Mouse (Mus musculus) heart, postnatal 0 days (tissue): Measurements from ENCODE around the gene Rpl23. TPM values are rescaled to one million over a fixed set of nuclear protein-coding genes. Genes with fewer than 3 reads are reported as not detected.
A peak's percentile ranks its signal among the peaks of the same experiment; 100 is the strongest.

Experiments used
- ATAC-seq: fragments of 200-750 bp; cut with Nextera tagmentation; 2 replicates; pipeline ENCODE4 v1.8.0; 2017; ENCODE audit warnings: low read depth, moderate number of reproducible peaks, moderate library complexity; ENCODE audit not compliant: insufficient read depth
- DNase-seq: peaks from one replicate; pipeline ENCODE4 v3.0.0-alpha.2; 2016; ENCODE audit warnings: low spot score
- H3K27ac ChIP-seq: fragments of 300-500 bp; sonication (generic); 2 replicates; pipeline ENCODE4 v1.5.1; 2014; ENCODE audit warnings: low read depth, mild to moderate bottlenecking
- H3K27me3 ChIP-seq: fragments of 300-500 bp; sonication (generic); 2 replicates; pipeline ENCODE4 v1.6.1; 2014; ENCODE audit warnings: low read length, mixed read lengths; ENCODE audit not compliant: control insufficient read depth, insufficient read depth
- H3K36me3 ChIP-seq: fragments of 300-500 bp; sonication (generic); replicated peaks from 2 replicates; pipeline ENCODE4 v1.6.1; 2014; ENCODE audit warnings: low read length, mixed read lengths; ENCODE audit not compliant: control insufficient read depth, insufficient read depth
- H3K4me1 ChIP-seq: fragments of 300-500 bp; sonication (generic); 2 replicates; pipeline ENCODE4 v1.6.1; 2014; ENCODE audit warnings: antibody characterized with exemption; ENCODE audit not compliant: control insufficient read depth, insufficient read depth
- H3K4me2 ChIP-seq: fragments of 300-500 bp; sonication (generic); 2 replicates; pipeline ENCODE4 v1.6.1; 2014; ENCODE audit warnings: low read depth, mild to moderate bottlenecking, low read length, moderate library complexity
- H3K4me3 ChIP-seq: fragments of 300-500 bp; sonication (generic); 2 replicates; pipeline ENCODE4 v1.5.1; 2014; ENCODE audit warnings: low read depth, low read length
- H3K9ac ChIP-seq: fragments of 300-500 bp; sonication (generic); replicated peaks from 2 replicates; pipeline ENCODE4 v1.6.1; 2014; ENCODE audit warnings: low read depth, low read length, mixed read lengths
- H3K9me3 ChIP-seq: fragments of 300-500 bp; sonication (generic); replicated peaks from 2 replicates; pipeline ENCODE4 v1.6.1; 2016; ENCODE audit warnings: low read length; ENCODE audit not compliant: control insufficient read depth
- CTCF ChIP-seq: IDR thresholded peaks from 2 replicates; pipeline ENCODE4 v1.5.1; 2016; ENCODE audit warnings: antibody characterized with exemption, control low read depth, low read depth
- EP300 ChIP-seq: IDR thresholded peaks from 2 replicates; pipeline ENCODE4 v1.6.1; 2016; ENCODE audit warnings: antibody characterized with exemption, low read depth
- WGBS: fragments of 180-500 bp; shearing (Covaris S2); extraction: QIAGEN DNeasy Blood & Tissue Kit; methylation state at CpG from one replicate; pipeline ENCODE4 v1.1.7; 2014; 5-methylcytosine and 5-hydroxymethylcytosine counted together
- polyA plus RNA-seq: library from polyadenylated mRNA; unstranded; fragments of >200 nt; fragmentation: Nextera tagmentation; extraction: Ambion mirVana; gene quantifications from 2 replicates; pipeline ENCODE4 v1.2.1, GENCODE M21; 2015
- total RNA-seq: library from RNA; depleted of rRNA; stranded (reverse); fragments of >200 nt; gene quantifications from 2 replicates; pipeline ENCODE4 v1.2.3, GENCODE M21; 2014; ENCODE audit warnings: low replicate concordance

Gene Rpl23
- total and polyA plus RNA-seq, 2 experiments from 2014 or later: 208 to 394 TPM

GRCm38 (mm10) chr11:97777129-97777529 lies 5.1 kb downstream of the Rpl23 start:
- Histone ChIP-seq H3K9ac (no peak overlapping the region), H3K36me3 (peaks cover 43% of the 10 kb centered on the region), H3K27me3 (no peaks in the 10 kb centered on the region), H3K4me3 (no peak overlapping the region), H3K27ac (no peak overlapping the region), H3K9me3 (no peaks in the 10 kb centered on the region), H3K4me2 (no peak overlapping the region), H3K4me1 (peaks cover 4% of the 10 kb centered on the region; the same call in 1 of the 2 replicates)
- TF ChIP-seq EP300: no peak
- TF ChIP-seq CTCF: peak; percentile 18; the same call in 1 of the 2 replicates
- DNase-seq: no peak
- ATAC-seq: 0 out of 2 replicates have a peak, but pooled peaks have one; percentile 18
- 44% methylated on average over 2 of the region's 2 CpGs for WGBS

GRCm38 (mm10) chr11:97776497-97777128 lies 5.6 kb downstream of the Rpl23 start:
- TF ChIP-seq EP300 (no peak), CTCF (no peak)
- H3K27me3 ChIP-seq: no peaks in the 10 kb centered on the region
- peaks cover 4% of the 10 kb centered on the region; the same call in 1 of the 2 replicates for H3K4me1 ChIP-seq
- H3K4me3 ChIP-seq: no peak overlapping the region
- DNase-seq (no peak), ATAC-seq (no peak)
- H3K9ac ChIP-seq: no peak overlapping the region
- H3K27ac ChIP-seq: no peak overlapping the region
- no peaks in the 10 kb centered on the region for H3K9me3 ChIP-seq
- no peak overlapping the region for H3K4me2 ChIP-seq
- 59% methylated on average over 5 of the region's 5 CpGs for WGBS
- peaks cover 43% of the 10 kb centered on the region for H3K36me3 ChIP-seq

GRCm38 (mm10) chr11:97775808-97776496 lies 6.3 kb downstream of the Rpl23 start, which contains the start of gene 1700001P01Rik:
1700001P01Rik (minus strand) TSS chr11:97775918.
- Histone ChIP-seq H3K4me1 (peaks cover 2% of the 10 kb centered on the region; the same call in 1 of the 2 replicates), H3K4me2 (no peak within 1 kb of the TSS), H3K27me3 (no peaks in the 10 kb centered on the region), H3K4me3 (no peak within 1 kb of the TSS), H3K9ac (no peak within 1 kb of the TSS), H3K36me3 (peaks cover 42% of the 10 kb centered on the region), H3K9me3 (no peaks in the 10 kb centered on the region), H3K27ac (no peak within 1 kb of the TSS)
- no peak for ATAC-seq
- DNase-seq: no peak
- WGBS: 50% methylated on average over 17 of the region's 17 CpGs
- TF ChIP-seq CTCF (no peak), EP300 (no peak)

GRCm38 (mm10) chr11:97775186-97775585 lies 7.1 kb downstream of the Rpl23 start:
- 68% methylated on average over 13 of the region's 13 CpGs for WGBS

GRCm38 (mm10) chr11:97771410-97771809 lies 10.8 kb downstream of the Rpl23 start:
- Histone ChIP-seq H3K9me3 (no peaks in the 10 kb centered on the region), H3K27me3 (no peaks in the 10 kb centered on the region), H3K27ac (no peak overlapping the region), H3K36me3 (no peaks in the 10 kb centered on the region), H3K4me3 (no peak overlapping the region), H3K4me2 (no peak overlapping the region), H3K4me1 (no peaks in the 10 kb centered on the region), H3K9ac (no peak overlapping the region)
- ATAC-seq (no peak), DNase-seq (no peak)
- no peak for TF ChIP-seq EP300
- TF ChIP-seq CTCF: no peak
- WGBS: 72% methylated on average over 14 of the region's 14 CpGs

More at GRCm38 (mm10) chr11:97775186-97775585, 7.1 kb downstream of the Rpl23 start:
- Histone ChIP-seq H3K4me1 (no peaks in the 10 kb centered on the region), H3K4me2 (no peak overlapping the region), H3K9me3 (no peaks in the 10 kb centered on the region), H3K9ac (no peak overlapping the region), H3K4me3 (no peak overlapping the region), H3K27me3 (no peaks in the 10 kb centered on the region), H3K27ac (no peak overlapping the region), H3K36me3 (peaks cover 34% of the 10 kb centered on the region)
- DNase-seq (no peak), ATAC-seq (no peak)
- TF ChIP-seq CTCF: no peak
- no peak for TF ChIP-seq EP300
